In the genomic region with DNA sequence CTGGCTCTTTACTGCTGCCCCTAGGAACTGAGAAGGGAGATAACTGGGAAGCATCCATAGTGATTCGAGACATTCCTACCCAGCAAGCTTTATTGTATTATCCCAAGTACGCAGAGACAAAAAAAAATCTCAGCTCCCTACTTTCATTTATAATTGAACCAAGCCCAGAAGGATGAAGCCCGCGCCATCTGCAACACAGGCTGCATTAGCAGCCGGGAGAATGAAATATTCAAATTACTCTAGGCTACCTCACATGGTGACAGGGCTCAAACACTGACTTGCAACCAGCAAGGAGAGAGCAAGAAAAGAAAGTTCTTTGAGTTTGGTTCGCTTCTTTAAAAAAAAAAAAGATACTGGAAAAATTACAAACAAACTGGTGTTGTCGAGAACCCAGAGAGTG, we compare ENCODE assay signal across 8 mouse cellular contexts.
DNase-seq lines count a peak whose midpoint lies in the region; ATAC-seq lines count a peak whose summit lies in the region.

No protein-coding gene starts in this region.

- ATAC-seq in hindbrain, embryonic 16.5 days = no peak
- ATAC-seq in stomach, embryonic 15.5 days (ENCODE audit: insufficient read depth, low FRiP score, low read depth) = no peak

- H3K9me3 ChIP-seq in hindbrain, embryonic 16.5 days (ENCODE audit: control insufficient read depth, low read length) = no peaks in the 10 kb centered on the region
- no peaks in the 10 kb centered on the region for H3K9me3 ChIP-seq in stomach, embryonic 15.5 days

- H3K36me3 ChIP-seq in hindbrain, embryonic 16.5 days (ENCODE audit: control insufficient read depth, insufficient read depth, low read length) = no peaks in the 10 kb centered on the region
- no peaks in the 10 kb centered on the region for H3K36me3 ChIP-seq in stomach, embryonic 15.5 days

- H3K27me3 ChIP-seq in hindbrain, embryonic 16.5 days (replicated peaks; ENCODE audit: control insufficient read depth, insufficient read depth, low read length) = no peaks in the 10 kb centered on the region
- no peaks in the 10 kb centered on the region for H3K27me3 ChIP-seq in stomach, embryonic 15.5 days (replicated peaks)

- intact Hi-C loops in heart, postnatal 36 days (cut with DNase I) = no loop called here

- peak; percentile 55 for DNase-seq in heart, adult 11 months
- no peak for DNase-seq in heart, postnatal 36 days
- DNase-seq in retina, postnatal 1 day = peak; percentile 20
- DNase-seq in retina, embryonic 14.5 days (ENCODE audit: low spot score) = no peak
- no peak for DNase-seq in ovary, adult 18-20 months (ENCODE audit: low spot score)
- no peak for DNase-seq in spleen, postnatal 36 days (ENCODE audit: low spot score in 2 of 2)

- H3K4me3 ChIP-seq in hindbrain, embryonic 16.5 days (ENCODE audit: low read length) = no peak overlapping the region
- no peak overlapping the region for H3K4me3 ChIP-seq in stomach, embryonic 15.5 days (replicated peaks)

- no peak overlapping the region for H3K9ac ChIP-seq in hindbrain, embryonic 16.5 days (ENCODE audit: low read depth, low read length)
- no peak overlapping the region for H3K9ac ChIP-seq in stomach, embryonic 15.5 days

- H3K27ac ChIP-seq in hindbrain, embryonic 16.5 days (ENCODE audit: low read depth, low read length) = peak overlapping the region; percentile 44; the same call in 1 of the 2 replicates
- peak overlapping the region; percentile 57; the same call in 1 of the 2 replicates for H3K27ac ChIP-seq in stomach, embryonic 15.5 days

- 0 out of 2 replicates have a peak overlapping the region, but pooled peaks have one; percentile 15 for H3K4me2 ChIP-seq in hindbrain, embryonic 16.5 days (ENCODE audit: low read length)
- no peak overlapping the region for H3K4me2 ChIP-seq in stomach, embryonic 15.5 days

- H3K4me1 ChIP-seq in hindbrain, embryonic 16.5 days (ENCODE audit: control insufficient read depth, insufficient read depth, low read depth, low read length) = peaks cover 29% of the 10 kb centered on the region
- H3K4me1 ChIP-seq in stomach, embryonic 15.5 days = peaks cover 17% of the 10 kb centered on the region

- WGBS in hindbrain, embryonic 16.5 days = 18% methylated on average over 7 of the region's 7 CpGs
- WGBS in stomach, embryonic 15.5 days = 41% methylated on average over 7 of the region's 7 CpGs

Comparison
In these comparisons a context has a peak if more than half of its experiments do, and no peak if none do; other contexts are left out.
1. DNase-seq: peak in heart, adult 11 months (single experiment) and retina, postnatal 1 day (single experiment); none in heart, postnatal 36 days (0 of 2), retina, embryonic 14.5 days (single experiment), ovary, adult 18-20 months (single experiment) and spleen, postnatal 36 days (0 of 2).